Mouse (Mus musculus) forebrain, postnatal 0 days (tissue): ENCODE results near the gene Plagl1. TPM values are rescaled to one million over a fixed set of nuclear protein-coding genes. Genes with fewer than 3 reads are reported as not detected.

Experiments used
- ATAC-seq: fragments of 200-750 bp; cut with Nextera tagmentation; 2 replicates; pipeline ENCODE4 v1.8.0; 2017; ENCODE audit warnings: mild to moderate bottlenecking, moderate library complexity
- DNase-seq: peaks from one replicate; pipeline ENCODE4 v3.0.0-alpha.2; 2015
- H3K27ac ChIP-seq: fragments of 300-500 bp; sonication (generic); 2 replicates; pipeline ENCODE4 v1.5.1; 2014; ENCODE audit warnings: low read depth, mild to moderate bottlenecking, antibody characterized with exemption, low read length, moderate library complexity, mixed read lengths
- H3K27me3 ChIP-seq: fragments of 300-500 bp; sonication (generic); 2 replicates; pipeline ENCODE4 v1.6.1; 2014; ENCODE audit warnings: mild to moderate bottlenecking, low read length, mixed read lengths; ENCODE audit not compliant: insufficient read depth
- H3K36me3 ChIP-seq: fragments of 300-500 bp; sonication (generic); 2 replicates; pipeline ENCODE4 v1.6.1; 2014; ENCODE audit warnings: mild to moderate bottlenecking, moderate library complexity; ENCODE audit not compliant: insufficient read depth
- H3K4me1 ChIP-seq: fragments of 300-500 bp; sonication (generic); 2 replicates; pipeline ENCODE4 v1.6.1; 2014; ENCODE audit warnings: antibody characterized with exemption; ENCODE audit not compliant: insufficient read depth
- H3K4me2 ChIP-seq: fragments of 300-500 bp; sonication (generic); 2 replicates; pipeline ENCODE4 v1.6.1; 2014; ENCODE audit warnings: low read depth, mild to moderate bottlenecking, moderate library complexity
- H3K4me3 ChIP-seq: fragments of 300-500 bp; sonication (generic); 2 replicates; pipeline ENCODE4 v1.5.1; 2014; ENCODE audit warnings: low read depth, low read length, mixed read lengths
- H3K9ac ChIP-seq: fragments of 300-500 bp; sonication (generic); 2 replicates; pipeline ENCODE4 v1.6.1; 2014; ENCODE audit warnings: mild to moderate bottlenecking
- H3K9me3 ChIP-seq: fragments of 300-500 bp; sonication (generic); 2 replicates; pipeline ENCODE4 v1.6.1; 2016; ENCODE audit warnings: low read length
- CTCF ChIP-seq: sonication (generic); IDR thresholded peaks from 2 replicates; pipeline ENCODE4 v1.5.1; 2016; ENCODE audit warnings: antibody characterized with exemption, control low read depth, low read depth
- WGBS: fragments of 180-500 bp; shearing (Covaris S2); extraction: QIAGEN DNeasy Blood & Tissue Kit; methylation state at CpG from one replicate; pipeline ENCODE4 v1.1.7; 2014; 5-methylcytosine and 5-hydroxymethylcytosine counted together
- polyA plus RNA-seq: library from polyadenylated mRNA; unstranded; fragments of >200 nt; fragmentation: Nextera tagmentation; extraction: Ambion mirVana; gene quantifications from 2 replicates; pipeline ENCODE4 v1.2.1, GENCODE M21; 2015
- total RNA-seq: library from RNA; depleted of rRNA; stranded (reverse); fragments of >200 nt; gene quantifications from 2 replicates; pipeline ENCODE4 v1.2.3, GENCODE M21; 2014

The Plagl1 gene
- total and polyA plus RNA-seq, 2 experiments from 2014 or later, result 15.7 to 93.7 TPM

- WGBS, result 91% methylated on average over 4 of the region's 4 CpGs
- no peak for ATAC-seq
- no peak for DNase-seq
- Histone ChIP-seq H3K36me3 (no peaks in the 10 kb centered on the region), H3K27me3 (no peaks in the 10 kb centered on the region), H3K4me2 (no peak overlapping the region), H3K27ac (no peak overlapping the region), H3K4me3 (no peak overlapping the region), H3K4me1 (no peaks in the 10 kb centered on the region), H3K9me3 (no peaks in the 10 kb centered on the region), H3K9ac (no peak overlapping the region)
- no peak for TF ChIP-seq CTCF
Measured at GRCm38 (mm10) chr10:13152811-13153364, 92.6 kb downstream of the Plagl1 start.

GRCm38 (mm10) chr10:13155377-13155776, 95.1 kb downstream of the Plagl1 start:
- Histone ChIP-seq H3K9ac (no peak overlapping the region), H3K27me3 (no peaks in the 10 kb centered on the region), H3K4me1 (no peaks in the 10 kb centered on the region), H3K4me2 (no peak overlapping the region), H3K36me3 (no peaks in the 10 kb centered on the region), H3K4me3 (no peak overlapping the region), H3K9me3 (no peaks in the 10 kb centered on the region), H3K27ac (no peak overlapping the region)
- 37% methylated on average over 5 of the region's 5 CpGs for WGBS
- no peak for ATAC-seq
- TF ChIP-seq CTCF, result no peak
- DNase-seq, result no peak

- TF ChIP-seq CTCF, result no peak
- no peaks in the 10 kb centered on the region for H3K36me3 ChIP-seq
- no peaks in the 10 kb centered on the region for H3K9me3 ChIP-seq
- no peak overlapping the region for H3K27ac ChIP-seq
- ATAC-seq (no peak), DNase-seq (no peak)
- H3K9ac ChIP-seq, result no peak overlapping the region
- 93% methylated on average over 4 of the region's 4 CpGs for WGBS
- H3K27me3 ChIP-seq, result no peaks in the 10 kb centered on the region
- H3K4me2 ChIP-seq, result no peak overlapping the region
- no peak overlapping the region for H3K4me3 ChIP-seq
- no peaks in the 10 kb centered on the region for H3K4me1 ChIP-seq
Measured at GRCm38 (mm10) chr10:13160913-13161312, 100.6 kb downstream of the Plagl1 start.

- Histone ChIP-seq H3K36me3 (no peaks in the 10 kb centered on the region), H3K27me3 (no peaks in the 10 kb centered on the region), H3K4me3 (no peak overlapping the region), H3K9me3 (no peaks in the 10 kb centered on the region), H3K9ac (no peak overlapping the region), H3K4me1 (no peaks in the 10 kb centered on the region), H3K27ac (no peak overlapping the region), H3K4me2 (no peak overlapping the region)
- ATAC-seq (no peak), DNase-seq (no peak)
- TF ChIP-seq CTCF, result no peak
- 86% methylated on average over 4 of the region's 4 CpGs for WGBS
Measured at GRCm38 (mm10) chr10:13162031-13162430, 101.7 kb downstream of the Plagl1 start.

- H3K9me3 ChIP-seq, result no peaks in the 10 kb centered on the region
- H3K27ac ChIP-seq, result no peak overlapping the region
- H3K4me1 ChIP-seq, result peaks cover 11% of the 10 kb centered on the region; the same call in 1 of the 2 replicates
- H3K4me2 ChIP-seq, result no peak overlapping the region
- TF ChIP-seq CTCF, result no peak
- no peak overlapping the region for H3K4me3 ChIP-seq
- WGBS, result 89% methylated on average over 5 of the region's 5 CpGs
- H3K36me3 ChIP-seq, result no peaks in the 10 kb centered on the region
- H3K27me3 ChIP-seq, result no peaks in the 10 kb centered on the region
- H3K9ac ChIP-seq, result no peak overlapping the region
- ATAC-seq (no peak), DNase-seq (no peak)
Measured at GRCm38 (mm10) chr10:13168461-13168860, 108.2 kb downstream of the Plagl1 start.

- Histone ChIP-seq H3K27me3 (no peaks in the 10 kb centered on the region), H3K27ac (no peak overlapping the region), H3K9me3 (no peaks in the 10 kb centered on the region), H3K36me3 (no peaks in the 10 kb centered on the region), H3K9ac (no peak overlapping the region), H3K4me3 (no peak overlapping the region), H3K4me2 (no peak overlapping the region), H3K4me1 (peaks cover 11% of the 10 kb centered on the region; the same call in 1 of the 2 replicates)
- DNase-seq (peak; percentile 48), ATAC-seq (peak; percentile 45)
- TF ChIP-seq CTCF, result no peak
- WGBS, result 26% methylated on average over 12 of the region's 12 CpGs
Measured at GRCm38 (mm10) chr10:13170739-13171448, 110.6 kb downstream of the Plagl1 start.

- Histone ChIP-seq H3K4me3 (no peak overlapping the region), H3K36me3 (no peaks in the 10 kb centered on the region), H3K27ac (no peak overlapping the region), H3K9ac (no peak overlapping the region), H3K4me1 (peaks cover 11% of the 10 kb centered on the region; the same call in 1 of the 2 replicates), H3K27me3 (no peaks in the 10 kb centered on the region), H3K9me3 (no peaks in the 10 kb centered on the region), H3K4me2 (no peak overlapping the region)
- no peak for TF ChIP-seq CTCF
- 64% methylated on average over 2 of the region's 2 CpGs for WGBS
- no peak for DNase-seq
- ATAC-seq, result no peak
Measured at GRCm38 (mm10) chr10:13171461-13171860, 111.2 kb downstream of the Plagl1 start.
